ENCODE assay signal across 26 mouse cellular contexts in the genomic region with DNA sequence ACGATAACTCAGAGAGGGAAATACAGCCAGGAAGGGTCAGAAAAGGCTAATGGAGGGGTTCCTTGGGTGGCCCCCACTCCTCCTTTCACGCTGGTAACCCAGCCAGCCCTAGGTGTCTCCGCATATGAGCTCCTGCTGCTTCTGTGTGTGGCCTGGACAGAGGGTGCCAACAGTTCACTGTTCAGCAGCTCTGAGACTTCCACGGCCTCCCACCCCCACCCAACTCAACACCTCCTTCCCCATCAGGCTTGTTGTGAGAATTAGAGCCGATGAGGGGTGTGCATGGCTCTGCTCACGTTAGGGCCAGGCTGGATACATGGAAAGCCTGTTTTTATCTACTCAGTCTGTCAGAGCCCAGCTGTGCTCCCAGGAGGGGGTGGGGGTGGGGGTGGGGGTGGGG. TPM values are rescaled to one million over a fixed set of nuclear protein-coding genes. Genes with fewer than 3 reads are reported as not detected.
DNase-seq lines count a peak whose midpoint lies in the region; ATAC-seq lines count a peak whose summit lies in the region.
"Had no signal": no experiment of that assay in that cellular context is flagged by ENCODE, and none has a peak within 500 bp of the region (broad histone marks: within the 10 kb centered on the region; RNA-seq: fewer than 3 reads in every experiment).

No protein-coding gene starts in this region.

- WGBS in midbrain, embryonic 12.5 days = 44% methylated on average over 6 of the region's 6 CpGs
- 42% methylated on average over 6 of the region's 6 CpGs for WGBS in midbrain, embryonic 11.5 days
- WGBS in hindbrain, embryonic 16.5 days = 44% methylated on average over 6 of the region's 6 CpGs
- WGBS in neural tube, embryonic 15.5 days = 40% methylated on average over 6 of the region's 6 CpGs

- DNase-seq in cerebellum, adult 8-10 months = peak; percentile 36
- no peak for DNase-seq in cerebellum, adult 11 months
- no peak for DNase-seq in midbrain, embryonic 11.5 days (ENCODE audit: low spot score, missing footprints)
- no peak for DNase-seq in lung, postnatal 10 days
- DNase-seq in adrenal gland, postnatal 25 days = no peak
- DNase-seq: adrenal gland, postnatal 14 days; gastrocnemius, adult 2 months; heart, postnatal 36 days; lung, embryonic 14.5 days; right cerebral cortex, adult 18-20 months; spleen, adult 18-20 months; thymus, adult 18-20 months had no signal

- H3K9me3 ChIP-seq in midbrain, embryonic 12.5 days = no peaks in the 10 kb centered on the region
- no peaks in the 10 kb centered on the region for H3K9me3 ChIP-seq in midbrain, embryonic 11.5 days (ENCODE audit: control insufficient read depth, low read length)
- no peaks in the 10 kb centered on the region for H3K9me3 ChIP-seq in hindbrain, embryonic 16.5 days (ENCODE audit: control insufficient read depth, low read length)
- no peaks in the 10 kb centered on the region for H3K9me3 ChIP-seq in neural tube, embryonic 15.5 days (replicated peaks)
- H3K9me3 ChIP-seq: heart, embryonic 13.5 days; liver, embryonic 12.5 days had no signal

- peaks cover 28% of the 10 kb centered on the region for H3K27me3 ChIP-seq in midbrain, embryonic 12.5 days
- peaks cover 10% of the 10 kb centered on the region for H3K27me3 ChIP-seq in midbrain, embryonic 11.5 days (ENCODE audit: control insufficient read depth, insufficient read depth, low read length)
- H3K27me3 ChIP-seq in hindbrain, embryonic 16.5 days (replicated peaks; ENCODE audit: control insufficient read depth, insufficient read depth, low read length) = no peaks in the 10 kb centered on the region
- peaks cover 3% of the 10 kb centered on the region; the same call in 1 of the 2 replicates for H3K27me3 ChIP-seq in neural tube, embryonic 15.5 days (replicated peaks)

- ATAC-seq in midbrain, embryonic 12.5 days (ENCODE audit: low FRiP score, low read depth) = no peak
- no peak for ATAC-seq in midbrain, embryonic 11.5 days (ENCODE audit: low FRiP score)
- no peak for ATAC-seq in hindbrain, embryonic 16.5 days
- ATAC-seq in neural tube, embryonic 15.5 days (ENCODE audit: low FRiP score) = no peak
- ATAC-seq: intestine, embryonic 16.5 days; liver, embryonic 12.5 days had no signal

- no peak overlapping the region for H3K27ac ChIP-seq in midbrain, embryonic 12.5 days (replicated peaks)
- no peak overlapping the region for H3K27ac ChIP-seq in midbrain, embryonic 11.5 days (ENCODE audit: low read depth, low read length)
- no peak overlapping the region for H3K27ac ChIP-seq in hindbrain, embryonic 16.5 days (ENCODE audit: low read depth, low read length)
- H3K27ac ChIP-seq in neural tube, embryonic 15.5 days (replicated peaks) = no peak overlapping the region
- H3K27ac ChIP-seq: gastrocnemius, adult 2 months; heart, embryonic 13.5 days; left cerebral cortex, adult 2 months; liver, embryonic 12.5 days; macrophage had no signal

- H3K4me1 ChIP-seq in midbrain, embryonic 12.5 days = peaks cover 48% of the 10 kb centered on the region
- peaks cover 19% of the 10 kb centered on the region for H3K4me1 ChIP-seq in midbrain, embryonic 11.5 days (ENCODE audit: control insufficient read depth, insufficient read depth, low read length)
- H3K4me1 ChIP-seq in hindbrain, embryonic 16.5 days (ENCODE audit: control insufficient read depth, insufficient read depth, low read depth, low read length) = peaks cover 23% of the 10 kb centered on the region
- H3K4me1 ChIP-seq in neural tube, embryonic 15.5 days = peaks cover 53% of the 10 kb centered on the region

- H3K4me2 ChIP-seq in midbrain, embryonic 12.5 days (replicated peaks) = peak overlapping the region; percentile 78
- H3K4me2 ChIP-seq in midbrain, embryonic 11.5 days = no peak overlapping the region
- H3K4me2 ChIP-seq in hindbrain, embryonic 16.5 days (ENCODE audit: low read length) = peak overlapping the region; percentile 31
- peak overlapping the region; percentile 73 for H3K4me2 ChIP-seq in neural tube, embryonic 15.5 days
- H3K4me2 ChIP-seq: heart, embryonic 13.5 days; liver, embryonic 12.5 days; lung, embryonic 14.5 days had no signal

- H3K36me3 ChIP-seq in midbrain, embryonic 12.5 days = peaks cover 10% of the 10 kb centered on the region; the same call in 1 of the 2 replicates
- no peaks in the 10 kb centered on the region for H3K36me3 ChIP-seq in midbrain, embryonic 11.5 days (ENCODE audit: control insufficient read depth, insufficient read depth, low read length)
- peaks cover 3% of the 10 kb centered on the region; the same call in 1 of the 2 replicates for H3K36me3 ChIP-seq in hindbrain, embryonic 16.5 days (ENCODE audit: control insufficient read depth, insufficient read depth, low read length)
- H3K36me3 ChIP-seq in neural tube, embryonic 15.5 days = peaks cover 7% of the 10 kb centered on the region; the same call in 1 of the 2 replicates
- H3K36me3 ChIP-seq: heart, embryonic 13.5 days; liver, embryonic 12.5 days had no signal

- no peak overlapping the region; the same call in 1 of the 2 replicates for H3K9ac ChIP-seq in midbrain, embryonic 12.5 days (replicated peaks)
- H3K9ac ChIP-seq in midbrain, embryonic 11.5 days (ENCODE audit: low read length) = no peak overlapping the region
- H3K9ac ChIP-seq in hindbrain, embryonic 16.5 days (ENCODE audit: low read depth, low read length) = peak overlapping the region; percentile 27; the same call in 1 of the 2 replicates
- H3K9ac ChIP-seq in neural tube, embryonic 15.5 days (replicated peaks) = 0 out of 2 replicates have a peak overlapping the region, but pooled peaks have one; percentile 6
- H3K9ac ChIP-seq: heart, embryonic 13.5 days; liver, embryonic 12.5 days; lung, embryonic 14.5 days had no signal

- H3K4me3 ChIP-seq in midbrain, embryonic 12.5 days = no peak overlapping the region
- H3K4me3 ChIP-seq in midbrain, embryonic 11.5 days (ENCODE audit: low read depth, low read length) = no peak overlapping the region
- 0 out of 2 replicates have a peak overlapping the region, but pooled peaks have one; percentile 8 for H3K4me3 ChIP-seq in hindbrain, embryonic 16.5 days (ENCODE audit: low read length)
- no peak overlapping the region for H3K4me3 ChIP-seq in neural tube, embryonic 15.5 days (replicated peaks)
- H3K4me3 ChIP-seq: gastrocnemius, adult 2 months; heart, embryonic 13.5 days; liver, embryonic 12.5 days had no signal

RNA-seq across cellular contexts. Expression of a gene that starts 3.6 kb away (rescaled TPM):
- 12.6 and 16.7 TPM in 2 replicates for polyA plus RNA-seq in midbrain, embryonic 12.5 days (2016; fragmentation: Nextera tagmentation; extraction: Ambion mirVana)
- 9.8 and 10.8 TPM in 2 replicates for polyA plus RNA-seq in midbrain, embryonic 11.5 days (2014; fragmentation: Nextera tagmentation; extraction: Ambion mirVana)
- polyA plus RNA-seq in hindbrain, embryonic 16.5 days (2015; fragmentation: Nextera tagmentation; extraction: Ambion mirVana) = 4.5 and 5.7 TPM in 2 replicates
- 10.3 and 21.6 TPM in 2 replicates for polyA plus RNA-seq in neural tube, embryonic 15.5 days (2015; fragmentation: Nextera tagmentation; extraction: Ambion mirVana)
- 3.9 and 4.1 TPM in 2 replicates for total RNA-seq in adrenal gland, postnatal 25 days (2021)
- total RNA-seq: CH12.LX; gastrocnemius, adult 2 months; granulocyte monocyte progenitor cell, adult 5-6 weeks; heart, postnatal 36 days had no signal
- polyA plus RNA-seq: heart, embryonic 13.5 days; macrophage had no signal

RNA-seq across cellular contexts. Expression of a gene that starts 20.3 kb away (rescaled TPM):
- polyA plus RNA-seq in midbrain, embryonic 12.5 days (2016; fragmentation: Nextera tagmentation; extraction: Ambion mirVana) = 1.4 and 2.2 TPM in 2 replicates
- polyA plus RNA-seq in midbrain, embryonic 11.5 days (2014; fragmentation: Nextera tagmentation; extraction: Ambion mirVana) = 1.3 TPM in 2 replicates
- 130 and 157 TPM in 2 replicates for polyA plus RNA-seq in hindbrain, embryonic 16.5 days (2015; fragmentation: Nextera tagmentation; extraction: Ambion mirVana)
- 110 and 122 TPM in 2 replicates for polyA plus RNA-seq in neural tube, embryonic 15.5 days (2015; fragmentation: Nextera tagmentation; extraction: Ambion mirVana)
- 0.91 and 1.6 TPM in 2 replicates for total RNA-seq in adrenal gland, postnatal 25 days (2021)
- total RNA-seq: CH12.LX; gastrocnemius, adult 2 months; granulocyte monocyte progenitor cell, adult 5-6 weeks; heart, postnatal 36 days had no signal
- polyA plus RNA-seq: heart, embryonic 13.5 days; kidney, embryonic 16.5 days; limb, embryonic 11.5 days; liver, embryonic 12.5 days; lung, embryonic 14.5 days; macrophage had no signal

RNA-seq across cellular contexts. Expression of a gene that starts 37.7 kb away (rescaled TPM):
- not detected in 2 replicates for polyA plus RNA-seq in midbrain, embryonic 12.5 days (2016; fragmentation: Nextera tagmentation; extraction: Ambion mirVana)
- not detected in 2 replicates for polyA plus RNA-seq in midbrain, embryonic 11.5 days (2014; fragmentation: Nextera tagmentation; extraction: Ambion mirVana)
- polyA plus RNA-seq in hindbrain, embryonic 16.5 days (2015; fragmentation: Nextera tagmentation; extraction: Ambion mirVana) = not detected in 2 replicates
- not detected in 2 replicates for polyA plus RNA-seq in neural tube, embryonic 15.5 days (2015; fragmentation: Nextera tagmentation; extraction: Ambion mirVana)
- total RNA-seq in adrenal gland, postnatal 25 days (2021) = not detected in 2 replicates
- total RNA-seq: adrenal gland, postnatal 14 days; CH12.LX; gastrocnemius, adult 2 months; granulocyte monocyte progenitor cell, adult 5-6 weeks; heart, postnatal 36 days; left cerebral cortex, adult 2 months had no signal
- polyA plus RNA-seq: embryonic facial prominence, embryonic 14.5 days; heart, embryonic 13.5 days; intestine, embryonic 16.5 days; kidney, embryonic 16.5 days; limb, embryonic 11.5 days; liver, embryonic 12.5 days; lung, embryonic 14.5 days; macrophage; stomach, embryonic 14.5 days had no signal

RNA-seq across cellular contexts. Expression of a gene that starts 43.1 kb away (rescaled TPM):
- polyA plus RNA-seq in midbrain, embryonic 12.5 days (2016; fragmentation: Nextera tagmentation; extraction: Ambion mirVana) = 25.7 and 28.2 TPM in 2 replicates
- polyA plus RNA-seq in midbrain, embryonic 11.5 days (2014; fragmentation: Nextera tagmentation; extraction: Ambion mirVana) = 13.3 and 15.9 TPM in 2 replicates
- polyA plus RNA-seq in hindbrain, embryonic 16.5 days (2015; fragmentation: Nextera tagmentation; extraction: Ambion mirVana) = 105 and 131 TPM in 2 replicates
- 112 and 137 TPM in 2 replicates for polyA plus RNA-seq in neural tube, embryonic 15.5 days (2015; fragmentation: Nextera tagmentation; extraction: Ambion mirVana)
- 30.1 and 39.5 TPM in 2 replicates for total RNA-seq in adrenal gland, postnatal 25 days (2021)

RNA-seq across cellular contexts. Expression of a gene that starts 44.8 kb away (rescaled TPM):
- polyA plus RNA-seq in midbrain, embryonic 12.5 days (2016; fragmentation: Nextera tagmentation; extraction: Ambion mirVana) = 0.04 and 0.10 TPM in 2 replicates
- polyA plus RNA-seq in midbrain, embryonic 11.5 days (2014; fragmentation: Nextera tagmentation; extraction: Ambion mirVana) = 0.06 TPM in 1 of 2 replicates, not detected in the other
- 0.16 and 0.21 TPM in 2 replicates for polyA plus RNA-seq in hindbrain, embryonic 16.5 days (2015; fragmentation: Nextera tagmentation; extraction: Ambion mirVana)
- 0.22 and 1.4 TPM in 2 replicates for polyA plus RNA-seq in neural tube, embryonic 15.5 days (2015; fragmentation: Nextera tagmentation; extraction: Ambion mirVana)
- total RNA-seq in adrenal gland, postnatal 25 days (2021) = not detected in 2 replicates
- total RNA-seq: CH12.LX; gastrocnemius, adult 2 months; granulocyte monocyte progenitor cell, adult 5-6 weeks; heart, postnatal 36 days had no signal
- polyA plus RNA-seq: heart, embryonic 13.5 days; limb, embryonic 11.5 days; lung, embryonic 14.5 days; macrophage had no signal

Comparison
In these comparisons a context has a peak if more than half of its experiments do, and no peak if none do; other contexts are left out.
1. H3K9ac ChIP-seq: peak in hindbrain, embryonic 16.5 days (single experiment) and neural tube, embryonic 15.5 days (single experiment); none in midbrain, embryonic 12.5 days (single experiment) and midbrain, embryonic 11.5 days (single experiment).
2. RNA of a gene that starts 20.3 kb away (polyA plus RNA-seq): 130 to 157 TPM in hindbrain, embryonic 16.5 days and 110 to 122 TPM in neural tube, embryonic 15.5 days; 1.4 to 2.2 TPM in midbrain, embryonic 12.5 days and 1.3 TPM in midbrain, embryonic 11.5 days; every median in the first group is over 10 times any median in the second.